Mouse (Mus musculus): ENCODE data around the gene Pakap.

DNA sequence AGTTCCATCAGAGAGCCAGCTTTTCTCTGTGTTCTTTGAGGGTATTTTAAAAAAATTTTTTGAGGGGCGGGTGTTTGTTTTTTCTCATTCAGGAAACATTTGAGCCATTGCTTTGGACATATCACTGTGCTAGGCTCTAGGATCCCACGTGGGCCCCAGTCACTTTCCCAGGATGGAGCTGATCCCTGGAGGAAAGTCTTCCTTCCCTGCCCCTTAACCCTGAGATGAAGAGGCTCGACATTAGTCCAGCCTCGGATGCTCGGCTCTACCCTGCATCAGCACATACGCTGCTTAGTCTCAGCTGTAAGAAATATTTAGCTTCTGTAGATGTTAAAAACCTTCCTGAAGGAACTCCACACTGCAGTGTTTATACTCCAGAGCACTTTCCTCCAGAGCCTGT, 327.9 kb downstream of the Pakap start:
- TF ChIP-seq GATA1 (IDR thresholded peaks at IDR 0.05; ENCODE audit: borderline replicate concordance, low read length) (no peak), FLI1 (IDR thresholded peaks at IDR 0.05; ENCODE audit: low read length) (no peak)

Measured in megakaryocyte, embryonic 14.5 days (primary cell).